Mouse (Mus musculus) heart, adult 2 months (tissue): Measurements from ENCODE around the gene Dnaic1.

Experiments used
- CTCF ChIP-seq: fragments of 200-600 bp; IDR thresholded peaks from 2 replicates; pipeline ENCODE4 v1.8.1; 2022; ENCODE audit warnings: antibody characterized with exemption, mild to moderate bottlenecking, moderate library complexity
- EP300 ChIP-seq: fragments of 200-500 bp; IDR thresholded peaks from 2 replicates; pipeline ENCODE4 v1.6.1; 2011; ENCODE audit warnings: low read depth, low read length, control low read depth; ENCODE audit not compliant: insufficient read depth
- POLR2A ChIP-seq: fragments of 200-500 bp; IDR thresholded peaks from 2 replicates; pipeline ENCODE4 v1.6.1; 2011; ENCODE audit warnings: mild to moderate bottlenecking, low read depth, low read length, control low read depth; ENCODE audit not compliant: insufficient read depth

- TF ChIP-seq POLR2A, result no peak
- TF ChIP-seq CTCF, result no peak
- no peak for TF ChIP-seq EP300
These were observed 41.0 kb downstream of the Dnaic1 start for GRCm38 (mm10) chr4:41610594-41610980.
